Mouse (Mus musculus) lung, adult 2 months (tissue): Measurements from ENCODE around the gene Perm1. TPM values are rescaled to one million over a fixed set of nuclear protein-coding genes. Genes with fewer than 3 reads are reported as not detected.

ENCODE experiments used
- DNase-seq: peaks from one replicate; pipeline ENCODE4 v3.0.0; 2022
- H3K4me1 ChIP-seq: fragments of 200-500 bp; 2 replicates; pipeline ENCODE4 v1.6.1; 2011; ENCODE audit warnings: low read length; ENCODE audit not compliant: control insufficient read depth, insufficient read depth
- H3K4me3 ChIP-seq: fragments of 200-500 bp; replicated peaks from 2 replicates; pipeline ENCODE3; 2011; ENCODE audit warnings: low read depth, mild to moderate bottlenecking, control low read depth, low read length; ENCODE audit errors: extremely low read depth
- CTCF ChIP-seq: fragments of 200-500 bp; IDR thresholded peaks from 2 replicates; pipeline ENCODE4 v1.5.1; 2011; ENCODE audit warnings: mild to moderate bottlenecking, low read length, control low read depth; ENCODE audit not compliant: insufficient read depth
- POLR2A ChIP-seq: fragments of 200-500 bp; IDR thresholded peaks from 2 replicates; pipeline ENCODE4 v1.6.1; 2011; ENCODE audit warnings: low read depth, mild to moderate bottlenecking, control low read depth, low read length, borderline replicate concordance; ENCODE audit errors: extremely low read depth
- WGBS: fragments of 180-500 bp; shearing (Covaris S2); methylation state at CpG from one replicate; pipeline ENCODE4 v1.1.7; 2018; 5-methylcytosine and 5-hydroxymethylcytosine counted together
- polyA plus RNA-seq: library from polyadenylated mRNA; depleted of rRNA; stranded (reverse); fragments of >200 nt; gene quantifications from 2 replicates; pipeline ENCODE4 v1.2.3, GENCODE M21; 2012; rRNA removed

Gene Perm1
- 2.0 and 6.0 TPM in 2 replicates for polyA plus RNA-seq

DNA sequence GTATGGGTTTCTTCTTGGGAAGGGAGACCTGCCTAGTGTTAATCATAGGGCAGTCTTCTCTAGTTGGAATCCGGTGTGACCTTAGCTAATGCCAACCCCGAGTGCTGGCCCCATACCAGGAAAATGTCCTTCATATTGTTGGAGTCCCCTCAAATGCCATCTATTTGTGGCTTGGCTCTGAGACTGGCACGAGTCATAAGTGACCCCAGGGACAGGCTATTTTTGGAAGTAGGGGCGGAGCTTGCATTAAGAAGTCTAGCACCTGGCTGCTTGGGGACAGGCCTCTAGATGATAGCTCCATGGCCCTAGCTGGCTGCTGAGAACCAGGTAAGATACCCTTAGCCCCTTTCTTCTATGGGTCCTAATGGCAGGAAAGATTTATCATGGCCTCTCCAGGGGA lies at the start of gene Perm1:
Gene Perm1 (plus strand): TSS at position 220 of the 400 bp plus-strand sequence.
- no peak for DNase-seq
- Histone ChIP-seq H3K4me1 (no peaks in the 10 kb centered on the region), H3K4me3 (no peak within 1 kb of the TSS)
- TF ChIP-seq CTCF (no peak), POLR2A (no peak)
- WGBS = 40% methylated on average over 4 of the region's 4 CpGs

DNA sequence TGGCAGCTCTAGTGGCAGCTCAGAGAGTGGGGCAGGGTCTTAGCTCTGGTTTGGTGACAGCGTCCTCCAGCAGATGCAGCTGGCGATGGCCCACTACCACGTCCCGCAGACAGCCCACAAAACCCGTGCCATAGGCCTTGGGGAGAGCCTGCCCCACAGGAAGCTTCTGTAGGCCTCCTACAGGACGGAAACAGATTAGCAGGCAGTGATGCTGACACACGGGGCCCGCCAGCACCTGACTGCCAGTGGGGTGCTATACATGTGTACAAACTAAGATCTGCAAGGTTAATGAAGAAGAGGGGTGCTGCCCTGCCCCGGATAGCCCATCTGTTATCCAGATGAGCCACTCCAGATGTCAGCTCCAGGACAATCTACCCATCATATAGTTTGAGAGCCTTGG lies 49.2 kb upstream of the Perm1 start:
- no peak overlapping the region for H3K4me3 ChIP-seq
- TF ChIP-seq POLR2A (no peak), CTCF (no peak)
- WGBS = 86% methylated on average over 9 of the region's 9 CpGs
- H3K4me1 ChIP-seq = no peaks in the 10 kb centered on the region
- DNase-seq = no peak

DNA sequence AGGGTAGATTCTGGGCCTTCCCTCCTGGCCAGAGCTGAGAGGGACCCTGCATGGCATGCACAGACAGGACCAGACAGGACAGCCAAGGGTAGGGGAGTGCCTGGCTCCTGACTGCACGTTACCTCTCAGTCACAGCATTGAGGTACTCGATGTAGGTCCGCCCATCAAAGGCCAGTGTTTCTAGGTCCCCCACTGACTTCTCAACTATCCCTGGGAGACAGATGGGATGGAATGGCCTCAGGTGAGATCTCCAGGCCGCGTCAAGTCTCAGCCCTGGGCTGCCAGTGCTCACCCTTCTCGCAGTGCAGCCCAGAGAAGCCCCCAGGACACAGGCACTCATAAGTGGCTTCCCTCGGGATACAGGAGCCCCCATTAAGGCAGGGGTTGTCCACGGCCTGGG lies 47.1 kb upstream of the Perm1 start:
- 89% methylated on average over 8 of the region's 8 CpGs for WGBS
- TF ChIP-seq POLR2A = no peak
- DNase-seq = no peak
- no peak overlapping the region for H3K4me3 ChIP-seq
- no peaks in the 10 kb centered on the region for H3K4me1 ChIP-seq

DNA sequence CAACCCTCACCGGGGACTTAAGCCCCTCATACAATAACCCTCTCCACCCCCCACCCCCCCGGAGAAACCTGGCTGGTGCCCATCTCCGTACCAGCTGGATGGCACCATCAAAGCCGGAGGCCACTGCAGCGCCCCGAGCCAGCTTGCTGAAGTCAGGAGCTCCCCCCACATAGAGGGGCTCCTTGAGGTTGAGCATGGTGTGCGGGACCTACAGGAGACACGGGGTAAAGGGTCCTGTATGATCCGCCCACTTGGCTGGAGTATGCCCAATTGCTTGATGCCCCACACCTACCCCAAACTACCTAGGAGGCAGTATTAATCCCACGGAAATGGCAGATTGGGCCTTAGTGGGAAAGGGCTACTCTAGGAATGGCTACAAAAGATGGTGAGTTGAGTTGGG lies 46.5 kb upstream of the Perm1 start:
- DNase-seq = no peak
- Histone ChIP-seq H3K4me1 (no peaks in the 10 kb centered on the region), H3K4me3 (no peak overlapping the region)
- WGBS = 94% methylated on average over 10 of the region's 10 CpGs
- TF ChIP-seq POLR2A = no peak
- no peak for TF ChIP-seq CTCF

DNA sequence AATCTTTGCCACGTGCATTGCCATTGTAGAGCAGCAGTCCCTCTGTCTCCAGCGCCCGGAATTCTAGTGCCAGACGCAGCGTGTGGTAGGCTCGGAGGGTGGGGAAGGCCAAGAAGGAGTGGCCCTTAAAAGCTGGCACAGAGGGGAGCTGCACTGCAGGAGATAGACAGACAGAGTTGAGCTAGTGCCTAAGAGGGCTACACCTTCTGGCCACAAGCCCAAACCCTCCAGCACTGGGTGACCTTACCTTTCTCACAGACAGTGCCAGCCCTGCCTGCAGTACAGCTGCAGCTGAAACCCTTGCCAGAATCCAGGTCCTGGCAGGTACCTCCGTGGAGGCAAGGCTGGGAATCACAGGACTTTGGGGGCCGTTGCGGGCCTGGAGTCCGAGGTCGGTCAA lies 43.8 kb upstream of the Perm1 start:
- TF ChIP-seq CTCF (no peak), POLR2A (no peak)
- no peaks in the 10 kb centered on the region for H3K4me1 ChIP-seq
- no peak overlapping the region for H3K4me3 ChIP-seq
- 94% methylated on average over 11 of the region's 11 CpGs for WGBS
- no peak for DNase-seq

DNA sequence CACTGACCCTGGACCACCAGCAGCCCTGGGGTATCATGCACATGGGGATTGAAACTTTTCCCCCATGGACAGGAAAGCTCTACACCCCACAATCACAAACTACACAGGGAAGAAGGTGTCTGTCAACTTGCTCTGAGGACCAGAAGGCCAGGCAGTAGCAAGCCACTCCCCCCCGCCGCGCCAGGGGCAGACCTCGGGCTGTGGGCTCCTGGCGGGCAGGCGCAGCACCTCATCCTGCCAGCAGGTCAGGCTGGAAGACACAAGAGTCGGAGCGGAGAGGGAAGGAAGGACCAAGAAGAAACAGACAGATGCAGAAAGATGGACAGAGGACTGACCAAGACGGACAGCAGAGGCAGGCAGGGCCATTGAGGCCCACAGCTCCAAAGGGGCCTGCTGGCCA lies 38.0 kb upstream of the Perm1 start:
- WGBS = 89% methylated on average over 9 of the region's 9 CpGs
- Histone ChIP-seq H3K4me1 (no peaks in the 10 kb centered on the region), H3K4me3 (no peak overlapping the region)
- DNase-seq = no peak
- TF ChIP-seq POLR2A (no peak), CTCF (no peak)

DNA sequence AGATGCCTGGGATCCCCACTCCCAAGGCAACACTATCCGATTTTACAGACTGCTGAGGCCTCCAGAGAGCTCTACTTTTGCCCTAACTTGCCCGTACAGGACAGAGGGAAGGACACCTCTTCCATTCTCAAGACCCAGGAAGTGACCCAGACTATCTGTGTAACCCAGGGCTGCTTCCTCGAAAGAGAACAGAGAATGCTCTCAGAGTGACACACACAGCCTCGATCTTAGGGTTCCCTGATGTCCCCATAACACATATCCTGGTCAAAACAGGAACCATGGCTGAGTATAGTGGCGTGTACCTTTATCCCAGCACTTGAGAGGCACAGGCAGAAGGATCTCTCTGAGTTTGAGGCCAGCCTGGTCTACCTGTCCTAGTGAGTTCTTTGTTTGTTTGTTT lies 31.9 kb upstream of the Perm1 start:
- Histone ChIP-seq H3K4me1 (peaks cover 14% of the 10 kb centered on the region), H3K4me3 (no peak overlapping the region)
- TF ChIP-seq POLR2A (no peak), CTCF (no peak)
- WGBS = 64% methylated on average over 5 of the region's 5 CpGs
- no peak for DNase-seq

DNA sequence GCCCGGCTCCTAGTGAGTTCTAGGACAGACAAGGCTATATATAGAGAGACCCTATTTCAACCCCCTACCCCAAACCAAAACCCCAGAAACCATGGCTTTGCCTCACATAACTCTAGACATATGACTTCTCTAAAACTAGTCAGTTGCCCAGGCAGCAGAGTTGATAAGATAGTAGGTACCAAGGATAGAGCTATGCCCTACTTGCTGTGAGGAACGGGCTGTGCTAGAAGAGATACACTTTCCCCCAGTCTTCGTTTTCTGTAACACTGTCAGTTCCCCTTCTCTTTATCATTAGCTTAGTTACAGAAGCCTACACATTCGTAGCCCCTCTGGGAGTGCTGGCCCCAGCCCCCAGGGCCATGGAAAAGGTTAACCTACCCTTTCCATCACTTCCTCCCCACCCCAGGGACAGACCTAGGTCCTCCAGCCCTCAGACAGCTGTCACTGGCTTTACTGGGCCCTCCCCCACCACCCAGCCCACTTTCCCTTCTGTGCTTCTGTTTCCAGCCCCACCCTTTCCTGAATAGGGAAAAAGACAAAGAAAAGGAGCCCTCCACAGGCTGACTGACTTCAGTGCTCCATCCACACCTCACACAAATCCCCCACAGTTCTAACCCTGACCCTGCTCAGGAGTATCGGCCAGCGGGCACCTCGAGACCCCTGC lies 31.2 kb upstream of the Perm1 start:
- Histone ChIP-seq H3K4me1 (peaks cover 17% of the 10 kb centered on the region), H3K4me3 (no peak overlapping the region)
- TF ChIP-seq POLR2A (no peak), CTCF (no peak)
- no peak for DNase-seq
- WGBS = 62% methylated on average over 7 of the region's 7 CpGs

DNA sequence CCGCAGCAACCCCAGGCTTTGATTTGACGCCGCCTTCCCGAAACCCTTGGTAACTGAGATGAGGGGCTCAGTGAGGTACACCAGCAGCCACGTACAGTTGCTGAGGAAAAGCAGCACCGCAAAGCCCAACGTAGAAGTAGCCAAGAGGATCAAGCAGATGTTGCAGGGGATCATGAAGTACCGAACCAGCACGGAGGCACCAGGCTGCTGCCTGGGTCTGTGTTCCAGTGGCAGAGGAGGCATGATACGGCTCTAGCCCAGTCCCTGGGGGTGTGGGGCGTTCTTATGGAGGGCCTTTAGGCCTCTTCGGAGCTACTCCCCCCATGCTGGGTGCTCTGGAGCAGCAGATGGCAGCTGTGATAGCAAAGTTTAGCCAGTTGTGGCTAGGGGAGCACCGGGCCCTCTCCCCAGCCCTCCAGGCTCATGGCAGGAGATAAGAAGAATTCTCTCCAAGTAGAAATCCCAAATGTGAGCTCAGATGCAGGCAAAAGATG lies 30.2 kb upstream of the Perm1 start:
- 88% methylated on average over 13 of the region's 13 CpGs for WGBS
- DNase-seq = no peak
- H3K4me1 ChIP-seq = peaks cover 17% of the 10 kb centered on the region
- no peak overlapping the region for H3K4me3 ChIP-seq
- TF ChIP-seq CTCF = no peak
- TF ChIP-seq POLR2A = no peak
